8 mouse cellular contexts compared by ENCODE assay signal in the genomic region with DNA sequence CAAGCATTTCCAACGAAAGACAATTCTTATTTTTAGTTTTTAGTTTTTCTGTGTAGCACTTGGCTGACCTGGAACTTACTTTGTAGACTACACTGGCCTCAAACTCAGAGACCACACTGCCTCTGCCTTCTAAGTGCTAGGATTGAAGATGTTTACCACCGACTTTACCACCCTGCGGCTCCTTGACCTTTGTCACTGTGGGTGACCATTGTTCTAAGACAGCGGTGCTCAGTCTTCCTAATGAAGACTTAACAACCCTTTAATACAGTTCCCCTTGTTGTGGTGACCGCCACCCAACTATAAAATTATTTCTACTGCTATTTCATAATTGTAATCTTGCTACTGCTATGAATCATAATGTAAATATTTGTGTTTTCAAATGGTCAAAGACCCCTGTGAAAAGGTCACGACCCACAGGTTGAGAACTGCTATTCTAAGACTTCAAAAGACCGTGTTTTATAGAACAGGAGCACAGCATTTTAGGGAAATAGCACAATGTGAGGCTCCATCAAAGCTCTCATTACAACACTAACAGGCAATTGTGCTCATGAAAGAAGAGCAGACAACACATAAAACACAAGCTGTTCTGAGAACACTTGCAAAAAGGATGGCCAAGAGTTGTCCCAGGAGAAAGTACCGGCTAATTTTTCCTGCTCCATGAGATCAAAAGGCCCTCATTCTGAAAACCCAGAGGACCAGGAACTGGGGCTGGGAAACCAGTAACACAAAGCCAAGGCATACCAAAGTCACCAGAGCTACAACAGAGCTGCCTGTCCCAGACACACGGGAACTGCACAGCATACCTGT. TPM values are rescaled to one million over a fixed set of nuclear protein-coding genes. Genes with fewer than 3 reads are reported as not detected.
DNase-seq lines count a peak whose midpoint lies in the region; TF ChIP-seq lines count a peak whose summit lies in the region.
"Not testable (repeated sequence)": the region's sequence is repeated elsewhere in the genome, so short reads cannot be mapped to it uniquely, and the experiment has no call there.

No protein-coding gene starts in this region.

- not testable (repeated sequence) for TF ChIP-seq CTCF in ES-Bruce4 (IDR thresholded peaks at IDR 0.05; ENCODE audit: low read depth, low read length); liver, adult 2 months (IDR thresholded peaks at IDR 0.05; ENCODE audit: low read depth, low read length)

- TF ChIP-seq EP300 in ES-Bruce4 (IDR thresholded peaks at IDR 0.05; ENCODE audit: insufficient read depth, low read depth, low read length), result 0 out of 2 replicates have a peak, but pooled peaks have one; percentile 38

- not testable (repeated sequence) for H3K4me3 ChIP-seq in ES-Bruce4 (ENCODE audit: low read depth, low read length); liver, adult 2 months (ENCODE audit: insufficient read depth, low read depth, low read length)

- not testable (repeated sequence) for H3K4me1 ChIP-seq in ES-Bruce4 (ENCODE audit: control insufficient read depth, insufficient read depth, low read length)
- H3K4me1 ChIP-seq in liver, adult 2 months (ENCODE audit: control insufficient read depth, insufficient read depth, low read length), result peaks cover 15% of the 10 kb centered on the region

- not testable (repeated sequence) for H3K9me3 ChIP-seq in ES-Bruce4 (replicated peaks; ENCODE audit: control insufficient read depth, insufficient read depth, low read length, poor library complexity, severe bottlenecking)

- not testable (repeated sequence) for H3K79me2 ChIP-seq in liver, adult 2 months (ENCODE audit: control insufficient read depth, insufficient read depth, low read length)

- TF ChIP-seq POLR2A in ES-Bruce4 (IDR thresholded peaks at IDR 0.05; ENCODE audit: insufficient read depth, low read length); liver, adult 2 months (IDR thresholded peaks at IDR 0.05; ENCODE audit: extremely low read depth, insufficient read depth, low read length): not testable (repeated sequence)

- 56% methylated on average over 9 of the region's 9 CpGs for WGBS in liver, adult 2 months

- not testable (repeated sequence) for H3K27me3 ChIP-seq in ES-Bruce4 (ENCODE audit: control insufficient read depth, insufficient read depth, low read length, poor library complexity, severe bottlenecking); liver, adult 2 months (ENCODE audit: control insufficient read depth, insufficient read depth, low read length)

- not testable (repeated sequence) for H3K9ac ChIP-seq in ES-Bruce4 (ENCODE audit: low read depth, poor library complexity, severe bottlenecking); liver, adult 2 months (ENCODE audit: low read depth, low read length)

- not testable (repeated sequence) for H3K27ac ChIP-seq in ES-Bruce4 (ENCODE audit: insufficient read depth, low read length)
- H3K27ac ChIP-seq in liver, adult 2 months (replicated peaks; ENCODE audit: insufficient read depth, low read depth, low read length), result peak overlapping the region; percentile 64

- peak; percentile 91 for DNase-seq in R1 (ENCODE audit: low read depth, low spot score)
- DNase-seq in brain, adult 2 months (ENCODE audit: low read depth, low spot score), result peak; percentile 18
- DNase-seq in gastrocnemius, postnatal 4 days (ENCODE audit: low spot score in 2 of 2), result peak; percentile 42 to 54
- DNase-seq in kidney, postnatal 25 days, result peak; percentile 20 to 38
- peak; percentile 28 for DNase-seq in liver, adult 2 months (ENCODE audit: extremely low read depth, low read depth, low spot score)
- DNase-seq in lung, postnatal 10 days, result peak; percentile 21
- DNase-seq in yolk sac, embryonic 10.5 days (ENCODE audit: low spot score), result peak; percentile 77

- not testable (repeated sequence) for H3K36me3 ChIP-seq in ES-Bruce4 (ENCODE audit: control insufficient read depth, insufficient read depth, low read length, poor library complexity, severe bottlenecking); liver, adult 2 months (ENCODE audit: control insufficient read depth, insufficient read depth, low read length)

RNA-seq across cellular contexts. Expression of a gene that starts 47.7 kb away (rescaled TPM):
- 17.1 and 21.8 TPM in 2 replicates for polyA plus RNA-seq in ES-Bruce4 (2011; ENCODE audit: insufficient read depth, insufficient read length, low read depth, missing spikeins)
- total RNA-seq in gastrocnemius, postnatal 4 days (2021), result 10 to 100 TPM; 39.0 to 41.7 TPM
- 11.3 and 12.4 TPM in 2 replicates for total RNA-seq in liver, adult 2 months (2014; rRNA removed)
- 9.9 and 12.4 TPM in 2 replicates for polyA plus RNA-seq in liver, adult 2 months (2012; rRNA removed)

RNA-seq across cellular contexts. Expression of a gene that starts 56.6 kb away (rescaled TPM):
- polyA plus RNA-seq in ES-Bruce4 (2011; ENCODE audit: insufficient read depth, insufficient read length, low read depth, missing spikeins), result 85.6 and 99.9 TPM in 2 replicates
- total RNA-seq in gastrocnemius, postnatal 4 days (2021), result 10 to 100 TPM; 45.8 to 53.6 TPM
- total RNA-seq in liver, adult 2 months (2014; rRNA removed), result 14.1 and 15.2 TPM in 2 replicates
- polyA plus RNA-seq in liver, adult 2 months (2012; rRNA removed), result 14.1 and 17.2 TPM in 2 replicates

Comparison
In these comparisons a context has a peak if more than half of its experiments do, and no peak if none do; other contexts are left out.
1. DNase-seq: peak in every context shown above with its lines; median percentile 91 in R1; 77 in yolk sac, embryonic 10.5 days; 48 in gastrocnemius, postnatal 4 days; 29 in kidney, postnatal 25 days; 28 in liver, adult 2 months; 21 in lung, postnatal 10 days; 18 in brain, adult 2 months.